Mouse (Mus musculus) retina, postnatal 1 day (tissue): Measurements from ENCODE around the gene Utf1.

Source experiments
- DNase-seq: peaks from one replicate; pipeline ENCODE4 v3.0.0-alpha.2; 2012

Utf1 gene

GRCm38 (mm10) chr7:139943674-139944281 is at the start of gene Utf1:
TSS of gene Utf1 (plus strand) at chr7:139943789.
- DNase-seq: peak; percentile 44

- DNase-seq: peak; percentile 85
Observed at GRCm38 (mm10) chr7:139894655-139895557, 48.7 kb upstream of the Utf1 start, which contains the start of gene Kndc1. TSS of gene Kndc1 (plus strand) at chr7:139894696.

DNA sequence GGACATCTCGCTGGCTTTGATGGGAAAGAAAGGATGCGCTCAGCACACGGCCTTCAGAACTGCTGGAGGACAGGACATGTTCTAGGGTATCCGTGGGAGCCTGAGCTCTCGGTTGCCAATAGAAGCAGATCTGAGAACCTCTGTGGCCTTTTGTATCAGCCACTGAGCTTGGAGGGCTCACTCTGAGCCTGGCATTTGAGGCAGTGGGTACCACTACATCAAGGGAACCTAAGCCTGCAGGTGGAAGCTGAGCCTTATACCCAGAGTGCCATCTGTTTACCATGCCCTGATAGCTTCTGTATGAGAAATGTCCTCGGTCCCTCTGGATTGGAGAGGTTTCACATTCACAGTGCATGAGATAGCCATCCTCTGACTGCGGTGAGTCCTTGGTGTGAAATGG is 47.3 kb upstream of the Utf1 start:
- DNase-seq: no peak

- no peak for DNase-seq
Observed at GRCm38 (mm10) chr7:139896796-139897195, 46.8 kb upstream of the Utf1 start.

DNA sequence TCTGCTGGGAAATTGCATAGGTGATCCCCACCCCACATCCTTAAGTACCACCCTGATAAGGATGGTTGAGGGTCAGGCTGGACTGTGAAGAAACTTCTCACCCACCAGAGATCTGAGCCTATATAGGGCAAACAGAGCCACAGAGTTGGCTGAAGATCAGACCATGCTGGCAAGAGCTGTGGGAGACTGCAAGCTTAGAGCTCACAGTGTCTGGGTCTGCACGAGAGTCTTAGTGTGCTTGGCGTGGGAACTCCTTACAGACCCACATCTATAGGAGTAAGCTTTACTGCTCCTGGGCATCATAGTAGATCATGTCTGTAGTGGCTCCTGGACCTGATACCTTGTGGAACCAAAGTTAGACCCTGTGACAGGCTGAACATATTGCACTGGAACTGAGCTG is 45.0 kb upstream of the Utf1 start:
- no peak for DNase-seq

- DNase-seq: no peak
Observed at GRCm38 (mm10) chr7:139899505-139899904, 44.1 kb upstream of the Utf1 start.

DNA sequence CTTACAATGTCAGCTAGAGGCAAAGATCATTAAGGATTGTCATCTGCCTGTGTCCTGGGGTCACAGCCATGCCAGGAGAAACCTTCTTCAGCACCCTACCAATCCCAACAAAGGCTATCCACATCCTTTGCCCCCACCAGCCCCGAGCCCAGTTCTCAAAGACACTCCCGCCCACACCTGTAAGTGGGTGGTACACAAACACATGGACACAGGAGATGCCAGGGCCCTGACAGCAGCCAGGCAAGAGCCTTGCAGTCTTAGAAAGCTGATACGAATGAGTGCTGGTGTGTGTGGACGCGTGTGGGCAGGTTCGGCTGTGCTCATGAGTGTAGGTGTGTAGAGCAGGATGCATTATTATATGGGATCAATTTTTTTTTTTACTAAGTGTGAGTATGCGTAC is 43.1 kb upstream of the Utf1 start:
- no peak for DNase-seq

- DNase-seq: no peak
Observed at GRCm38 (mm10) chr7:139900896-139901295, 42.7 kb upstream of the Utf1 start.

GRCm38 (mm10) chr7:139901981-139902380 is 41.6 kb upstream of the Utf1 start:
- no peak for DNase-seq

DNA sequence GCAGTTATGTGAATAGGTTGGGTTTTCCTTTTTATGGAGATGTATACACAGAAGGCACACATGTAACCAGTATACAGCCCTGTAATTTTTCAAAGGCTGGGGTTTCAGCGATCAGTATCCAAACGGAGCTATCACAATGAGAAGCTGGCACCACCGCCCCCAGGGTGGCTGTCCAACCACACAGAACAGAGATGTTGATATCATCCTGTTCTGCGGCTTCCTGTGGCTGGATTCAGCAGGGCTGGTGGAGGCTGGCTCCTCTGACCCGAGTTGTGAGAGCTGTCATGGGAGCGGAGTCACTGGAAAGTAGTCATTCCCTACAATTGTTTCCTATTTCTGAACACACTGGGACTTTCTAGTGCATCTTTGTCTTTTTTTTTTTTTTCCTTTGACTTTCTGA is 38.3 kb upstream of the Utf1 start:
- DNase-seq: no peak

DNA sequence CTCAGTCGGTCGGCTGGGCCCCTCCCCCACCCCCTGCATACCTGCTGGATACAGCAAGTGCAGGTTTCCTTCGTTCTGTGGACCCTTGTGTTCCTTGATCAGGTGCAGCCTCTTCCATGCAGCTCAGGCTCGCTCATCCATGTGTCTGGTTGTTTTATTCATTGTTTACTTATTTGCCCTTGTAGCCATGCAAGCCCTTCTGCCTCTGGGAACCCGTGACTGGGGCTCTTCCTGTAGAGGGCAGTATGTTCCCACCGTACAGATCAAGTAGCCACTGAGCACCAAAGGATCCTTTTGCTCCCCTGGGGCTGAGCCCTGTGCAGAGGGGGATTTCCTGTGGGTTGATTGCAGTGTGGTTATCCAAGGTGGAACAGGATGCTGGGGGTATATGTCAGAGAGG is 37.9 kb upstream of the Utf1 start:
- peak; percentile 72 for DNase-seq

DNA sequence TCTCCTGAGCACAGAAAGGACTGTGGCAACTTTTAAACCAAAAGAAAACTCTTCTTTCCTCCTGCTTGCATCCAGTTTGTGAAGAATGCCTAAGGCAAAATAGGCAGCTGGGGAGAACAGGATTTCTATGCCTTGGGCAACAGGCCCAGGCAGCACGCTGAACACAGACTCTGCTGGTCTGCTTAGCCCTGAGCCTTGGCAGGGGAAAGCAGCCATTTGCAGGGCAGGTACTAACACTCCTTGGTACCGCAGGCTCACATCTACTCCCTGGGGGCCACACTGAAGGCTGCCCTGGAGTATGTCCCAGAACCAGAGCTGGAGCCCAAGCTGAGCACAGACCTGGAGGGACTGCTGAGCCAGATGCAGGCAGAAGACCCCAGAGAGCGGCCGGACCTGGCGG is 35.4 kb upstream of the Utf1 start:
- no peak for DNase-seq

GRCm38 (mm10) chr7:139909469-139909868 is 34.1 kb upstream of the Utf1 start:
- DNase-seq: no peak

- no peak for DNase-seq
Observed at GRCm38 (mm10) chr7:139910204-139910835, 33.3 kb upstream of the Utf1 start.

DNA sequence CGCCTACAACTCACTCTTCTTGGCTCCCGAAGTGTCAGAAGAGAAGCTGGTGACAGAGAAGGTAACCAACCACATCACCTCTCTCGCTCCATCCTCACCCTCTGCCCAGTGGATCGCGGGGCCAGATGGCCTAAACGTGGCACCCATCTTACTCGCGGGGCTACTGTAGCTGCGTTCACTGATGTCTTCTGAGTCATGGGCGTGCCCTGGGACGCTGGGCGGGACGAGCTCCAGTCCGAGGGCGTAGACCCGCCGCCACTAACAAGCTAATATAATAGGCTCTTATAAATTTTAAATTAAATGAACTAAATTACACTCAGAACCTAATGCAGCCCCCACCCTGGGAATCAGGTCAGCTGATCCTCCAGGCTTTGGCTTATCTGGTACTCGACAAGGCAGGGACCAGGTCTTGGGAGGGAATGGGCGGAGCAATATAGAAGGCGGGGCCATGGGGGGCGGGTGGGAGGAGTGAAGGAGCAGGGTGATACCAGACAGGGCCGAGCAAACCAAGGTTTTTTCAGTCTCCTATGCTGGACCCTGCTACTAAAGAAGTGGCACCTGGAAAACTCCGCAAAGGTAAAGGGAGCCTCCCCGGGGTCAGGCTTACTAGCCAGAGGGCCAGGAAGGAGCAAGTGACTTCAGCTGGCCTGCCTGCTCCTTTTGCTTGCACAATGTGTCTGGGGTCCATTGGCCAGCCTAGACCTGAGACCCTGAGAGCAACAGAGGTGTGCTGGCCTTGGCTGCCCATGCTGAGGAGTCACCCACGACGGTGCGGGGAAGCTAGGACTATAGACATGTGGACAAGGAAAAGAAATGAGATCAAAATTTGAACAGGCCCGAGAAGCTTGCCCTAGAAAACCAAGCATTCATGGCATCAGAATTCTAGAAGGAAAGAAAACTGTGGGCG is 29.2 kb upstream of the Utf1 start:
- peak; percentile 74 for DNase-seq

GRCm38 (mm10) chr7:139915646-139916257 is 27.8 kb upstream of the Utf1 start:
- DNase-seq: peak; percentile 38

DNA sequence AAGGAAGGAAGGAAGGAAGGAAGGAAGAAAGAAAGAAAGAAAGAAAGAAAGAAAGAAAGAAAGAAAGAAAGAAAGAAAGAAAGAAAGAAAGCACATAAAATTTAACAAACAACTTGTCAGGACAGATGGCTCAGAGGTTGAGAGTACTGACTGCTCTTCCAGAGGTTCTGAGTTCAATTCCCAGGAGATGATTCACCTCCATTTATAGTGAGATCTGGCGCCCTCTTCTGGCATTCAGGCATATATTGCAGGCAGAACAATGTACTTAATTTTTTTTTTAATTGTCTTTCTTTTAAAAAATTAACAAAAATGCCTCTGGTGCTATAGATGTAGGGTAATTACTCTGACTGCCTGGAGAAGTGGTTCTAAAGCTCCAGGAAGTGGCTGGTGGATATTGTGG is 27.2 kb upstream of the Utf1 start:
- DNase-seq: peak; percentile 41

GRCm38 (mm10) chr7:139918262-139918661 is 25.3 kb upstream of the Utf1 start:
- DNase-seq: no peak

DNA sequence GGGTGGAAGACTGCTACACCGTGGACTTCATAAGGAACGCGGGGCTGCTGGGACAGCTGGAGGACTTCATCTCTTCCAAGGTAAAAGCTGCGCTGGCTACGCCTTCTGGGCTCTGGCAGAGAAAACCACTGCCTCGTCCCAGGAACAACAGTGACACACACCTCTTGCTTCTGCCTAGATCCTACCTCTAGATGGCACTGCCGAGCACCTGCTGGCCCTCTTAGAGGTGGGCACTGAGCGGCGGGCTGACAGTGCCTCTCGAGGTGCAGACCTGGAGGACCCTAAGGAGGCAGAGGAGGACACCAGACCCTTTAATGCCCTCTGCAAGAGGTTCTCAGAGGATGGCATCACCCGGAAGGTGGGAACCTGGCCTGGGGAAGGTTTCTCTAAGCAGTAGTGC is 12.9 kb upstream of the Utf1 start:
- peak; percentile 75 for DNase-seq

GRCm38 (mm10) chr7:139936705-139937104 is 6.9 kb upstream of the Utf1 start:
- DNase-seq: no peak

- DNase-seq: no peak
Observed at GRCm38 (mm10) chr7:139937138-139937537, 6.5 kb upstream of the Utf1 start.

- DNase-seq: no peak
Observed at GRCm38 (mm10) chr7:139937810-139938209, 5.8 kb upstream of the Utf1 start.
